Mouse (Mus musculus) liver, embryonic 14.5 days (tissue): ENCODE results near the gene Rbfox1. TPM values are rescaled to one million over a fixed set of nuclear protein-coding genes. Genes with fewer than 3 reads are reported as not detected.

Experiments used
- ATAC-seq: fragments of 200-750 bp; cut with Nextera tagmentation; 2 replicates; pipeline ENCODE4 v1.8.0; 2017; ENCODE audit warnings: moderate number of reproducible peaks, mild to moderate bottlenecking, moderate library complexity; ENCODE audit not compliant: insufficient read depth
- DNase-seq, 3 experiments: peaks; one replicate each; pipeline ENCODE4 v3.0.0-alpha.2; 2012 to 2013; ENCODE audit warnings: low read depth in 3 of 3, low spot score in 3 of 3
- H3K27ac ChIP-seq: fragments of 300-500 bp; sonication (generic); 2 replicates; pipeline ENCODE4 v1.5.1; 2014; ENCODE audit warnings: moderate library complexity, mild to moderate bottlenecking, control low read depth, inconsistent platforms
- H3K27me3 ChIP-seq: fragments of 300-500 bp; sonication (generic); 2 replicates; pipeline ENCODE4 v1.6.1; 2014; ENCODE audit warnings: mild to moderate bottlenecking, low read length, moderate library complexity; ENCODE audit not compliant: control insufficient read depth, insufficient read depth
- H3K36me3 ChIP-seq: fragments of 300-500 bp; sonication (generic); replicated peaks from 2 replicates; pipeline ENCODE4 v1.6.1; 2014; ENCODE audit warnings: low read depth; ENCODE audit not compliant: control insufficient read depth, insufficient read depth
- H3K4me1 ChIP-seq, 2 experiments: fragments of 200-500 bp in 1 of 2; fragments of 300-500 bp in 1 of 2; sonication (generic) in 1 of 2; replicated peaks; 2 replicates each; pipeline ENCODE4 v1.6.1; 2012 to 2014; ENCODE audit warnings: antibody characterized with exemption in 1 of 2, inconsistent platforms in 1 of 2, low read length in 1 of 2; ENCODE audit not compliant: control insufficient read depth in 2 of 2, insufficient read depth in 2 of 2
- H3K4me2 ChIP-seq: fragments of 300-500 bp; sonication (generic); 2 replicates; pipeline ENCODE4 v1.6.1; 2014; ENCODE audit warnings: low read depth, mild to moderate bottlenecking, control low read depth, moderate library complexity
- H3K4me3 ChIP-seq, 2 experiments: fragments of 200-500 bp in 1 of 2; fragments of 300-500 bp in 1 of 2; sonication (generic) in 1 of 2; 2 replicates each; pipeline ENCODE4 v1.5.1; 2012 to 2014; ENCODE audit warnings: low read depth in 2 of 2, low read length in 2 of 2, mild to moderate bottlenecking in 2 of 2, control low read depth in 1 of 2, inconsistent platforms in 1 of 2, moderate library complexity in 1 of 2; ENCODE audit not compliant: insufficient read depth in 1 of 2
- H3K9ac ChIP-seq: fragments of 300-500 bp; sonication (generic); replicated peaks from 2 replicates; pipeline ENCODE4 v1.6.1; 2014; ENCODE audit warnings: mild to moderate bottlenecking, control low read depth, moderate library complexity
- H3K9me3 ChIP-seq: fragments of 300-500 bp; sonication (generic); 2 replicates; pipeline ENCODE4 v1.6.1; 2016; ENCODE audit warnings: low read length, mixed read lengths; ENCODE audit not compliant: control insufficient read depth
- CTCF ChIP-seq: IDR thresholded peaks from 2 replicates; pipeline ENCODE4 v1.5.1; 2016; ENCODE audit warnings: antibody characterized with exemption, low read depth, control low read depth
- EP300 ChIP-seq: IDR thresholded peaks from 2 replicates; pipeline ENCODE4 v1.6.1; 2016; ENCODE audit warnings: antibody characterized with exemption, low read depth
- WGBS: fragments of 180-500 bp; shearing (Covaris S2); extraction: QIAGEN DNeasy Blood & Tissue Kit; methylation state at CpG from one replicate; pipeline ENCODE4 v1.1.7; 2014; ENCODE audit not compliant: insufficient replicate concordance; 5-methylcytosine and 5-hydroxymethylcytosine counted together
- polyA plus RNA-seq, 2 experiments: library from polyadenylated mRNA; depleted of rRNA in 1 of 2; stranded (reverse) in 1 of 2; unstranded in 1 of 2; fragments of >200 nt; fragmentation: Nextera tagmentation in 1 of 2; extraction: Ambion mirVana in 1 of 2; gene quantifications; 2 replicates each; pipeline versions ENCODE4 v1.2.1 to v1.2.3; 2012 to 2014

Gene Rbfox1
- polyA plus RNA-seq (2012; rRNA removed) (0.02 and 0.04 TPM in 2 replicates), polyA plus RNA-seq (2014; fragmentation: Nextera tagmentation; extraction: Ambion mirVana) (not detected in 2 replicates)

DNA sequence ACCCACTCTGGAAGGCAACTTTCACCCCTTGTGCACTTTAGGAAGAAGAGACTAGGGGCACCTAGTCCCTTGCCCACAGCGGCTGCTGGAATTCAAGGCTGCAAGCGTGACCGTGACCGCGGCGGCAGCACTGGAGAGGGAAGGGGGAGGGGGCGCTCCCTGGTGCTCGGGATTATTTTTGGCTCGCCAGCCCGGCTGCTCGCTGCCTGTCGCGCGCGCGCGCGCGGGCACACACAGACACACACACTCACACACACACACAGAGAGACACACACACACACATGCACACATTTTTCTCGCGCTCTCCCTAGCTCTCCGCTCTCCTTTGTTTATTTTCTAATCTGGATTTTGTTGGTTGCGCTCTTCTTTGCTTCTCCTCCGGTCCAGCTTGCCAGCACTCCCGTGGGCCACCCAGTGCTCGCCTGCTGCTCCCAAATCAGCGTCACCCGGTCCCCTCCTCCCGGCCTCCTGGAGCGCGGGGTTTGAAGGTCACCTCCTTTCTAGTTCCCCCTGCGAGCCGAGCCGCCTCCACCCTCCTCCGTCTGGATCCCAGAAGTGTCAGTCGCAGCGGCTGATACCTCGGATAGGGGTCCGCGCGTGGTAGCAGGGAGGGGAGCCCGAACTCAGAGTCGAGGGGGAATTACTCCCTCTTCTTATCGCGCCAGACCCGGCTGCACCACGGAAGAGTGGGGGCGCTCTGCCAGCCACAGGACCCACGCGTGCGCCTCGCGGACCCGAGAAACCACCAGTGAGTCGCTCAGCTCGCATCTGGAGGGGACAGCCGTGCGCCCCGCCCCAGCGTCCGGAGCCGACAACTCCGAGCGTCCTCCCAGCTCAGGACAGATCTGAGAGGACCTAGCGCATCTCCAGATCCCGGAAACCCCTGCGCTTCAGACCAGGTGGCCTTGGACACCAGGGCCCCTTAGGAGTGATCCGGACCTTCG, at the start of gene Rbfox1:
TSS of gene Rbfox1 (plus strand) at position 610 of the 944 bp plus-strand sequence.
- Histone ChIP-seq H3K27ac (no peak within 1 kb of the TSS), H3K4me1 (no peaks in the 10 kb centered on the region), H3K9me3 (no peaks in the 10 kb centered on the region), H3K4me3 (no peak within 1 kb of the TSS), H3K27me3 (no peaks in the 10 kb centered on the region; the same call in 1 of the 2 replicates), H3K4me2 (no peak within 1 kb of the TSS), H3K36me3 (no peaks in the 10 kb centered on the region), H3K9ac (no peak within 1 kb of the TSS)
- TF ChIP-seq EP300 = no peak
- TF ChIP-seq CTCF = no peak
- WGBS = 2% methylated on average over 69 of the region's 69 CpGs
- no peak for DNase-seq
- no peak for ATAC-seq

DNA sequence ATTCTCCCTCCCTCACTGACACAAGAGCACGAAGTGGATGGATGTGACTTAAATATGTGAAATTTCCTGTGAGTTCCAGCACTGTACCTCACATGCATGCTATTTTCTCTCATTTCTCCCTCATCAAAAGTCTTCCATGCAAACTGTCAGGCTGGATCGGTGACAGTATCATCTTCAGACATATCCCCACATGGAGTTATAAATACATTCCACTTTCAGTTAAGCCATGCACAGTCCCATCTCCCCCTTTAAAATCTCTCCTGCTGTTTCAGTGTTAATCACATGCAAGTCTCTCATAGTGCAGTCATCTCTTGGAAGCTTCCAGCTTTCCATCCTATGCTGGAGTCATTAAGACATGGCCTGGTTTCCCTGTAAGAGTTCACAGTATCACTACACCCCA, 48.4 kb upstream of the Rbfox1 start:
- H3K4me3 ChIP-seq = no peak overlapping the region
- no peak for ATAC-seq
- H3K4me1 ChIP-seq = no peaks in the 10 kb centered on the region
- WGBS = 60% methylated on average over 2 of the region's 2 CpGs
- no peaks in the 10 kb centered on the region for H3K27me3 ChIP-seq
- no peak overlapping the region for H3K9ac ChIP-seq
- no peak for DNase-seq
- H3K9me3 ChIP-seq = no peaks in the 10 kb centered on the region
- no peak overlapping the region for H3K27ac ChIP-seq
- TF ChIP-seq EP300 = no peak
- no peak for TF ChIP-seq CTCF
- H3K36me3 ChIP-seq = no peaks in the 10 kb centered on the region
- H3K4me2 ChIP-seq = no peak overlapping the region

GRCm38 (mm10) chr16:5841167-5841566, 44.0 kb upstream of the Rbfox1 start:
- Histone ChIP-seq H3K4me3 (no peak overlapping the region), H3K27me3 (no peaks in the 10 kb centered on the region), H3K9me3 (no peaks in the 10 kb centered on the region), H3K4me1 (no peaks in the 10 kb centered on the region), H3K4me2 (no peak overlapping the region), H3K9ac (no peak overlapping the region), H3K36me3 (no peaks in the 10 kb centered on the region), H3K27ac (no peak overlapping the region)
- DNase-seq = no peak
- ATAC-seq = no peak
- no peak for TF ChIP-seq CTCF
- TF ChIP-seq EP300 = no peak
- 65% methylated on average over 5 of the region's 5 CpGs for WGBS

GRCm38 (mm10) chr16:5845645-5846044, 39.5 kb upstream of the Rbfox1 start:
- DNase-seq = no peak

DNA sequence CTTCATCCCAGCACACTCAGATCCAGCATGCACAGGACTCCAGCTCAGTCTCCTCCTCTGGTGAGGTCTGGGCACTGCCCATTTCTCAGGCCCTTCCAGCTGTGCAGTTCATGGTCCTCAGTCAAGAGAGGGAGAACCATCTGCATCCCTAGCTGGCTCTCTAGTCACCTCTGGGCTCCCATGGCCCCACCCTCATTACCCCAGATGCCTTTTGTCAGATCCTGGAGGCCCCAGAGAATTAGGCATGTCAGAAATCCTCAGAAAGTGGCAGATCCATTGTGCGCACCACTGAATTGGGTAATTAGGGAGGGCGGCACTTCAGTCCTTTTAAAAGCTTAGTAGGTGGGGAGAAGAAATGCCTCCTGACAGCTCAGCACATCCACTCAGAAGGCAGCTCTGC, 32.1 kb upstream of the Rbfox1 start:
- Histone ChIP-seq H3K4me1 (no peaks in the 10 kb centered on the region), H3K27me3 (no peaks in the 10 kb centered on the region), H3K9ac (no peak overlapping the region), H3K36me3 (no peaks in the 10 kb centered on the region), H3K9me3 (no peaks in the 10 kb centered on the region), H3K27ac (no peak overlapping the region), H3K4me3 (no peak overlapping the region), H3K4me2 (no peak overlapping the region)
- ATAC-seq (no peak), DNase-seq (no peak)
- 77% methylated on average over 2 of the region's 2 CpGs for WGBS
- no peak for TF ChIP-seq CTCF
- no peak for TF ChIP-seq EP300

More at GRCm38 (mm10) chr16:5845645-5846044, 39.5 kb upstream of the Rbfox1 start:
- H3K27me3 ChIP-seq = no peaks in the 10 kb centered on the region
- H3K27ac ChIP-seq = no peak overlapping the region
- 67% methylated on average over 11 of the region's 11 CpGs for whole genome bisulfite sequencing
- no peaks in the 10 kb centered on the region for H3K36me3 ChIP-seq
- TF ChIP-seq EP300 (no peak), CTCF (no peak)
- ATAC-seq = no peak
- no peak overlapping the region for H3K9ac ChIP-seq
- no peak overlapping the region for H3K4me2 ChIP-seq
- H3K4me3 ChIP-seq = no peak overlapping the region
- no peaks in the 10 kb centered on the region for H3K4me1 ChIP-seq
- no peaks in the 10 kb centered on the region for H3K9me3 ChIP-seq
